Mouse (Mus musculus) hindbrain, embryonic 16.5 days (tissue): ENCODE measurements around the gene Chrna10. TPM values are rescaled to one million over a fixed set of nuclear protein-coding genes. Genes with fewer than 3 reads are reported as not detected.

ENCODE experiments used
- ATAC-seq: fragments of 200-750 bp; cut with Nextera tagmentation; 2 replicates; pipeline ENCODE4 v1.8.0; 2017; ENCODE audit warnings: moderate TSS enrichment, moderate library complexity
- H3K27ac ChIP-seq: fragments of 300-500 bp; sonication (generic); 2 replicates; pipeline ENCODE4 v1.5.1; 2014; ENCODE audit warnings: low read depth, mild to moderate bottlenecking, control low read depth, low read length, moderate library complexity
- H3K27me3 ChIP-seq: fragments of 300-500 bp; sonication (generic); replicated peaks from 2 replicates; pipeline ENCODE4 v1.6.1; 2014; ENCODE audit warnings: low read length; ENCODE audit not compliant: control insufficient read depth, insufficient read depth
- H3K36me3 ChIP-seq: fragments of 300-500 bp; sonication (generic); 2 replicates; pipeline ENCODE4 v1.6.1; 2014; ENCODE audit warnings: mild to moderate bottlenecking, low read length, moderate library complexity, mixed read lengths; ENCODE audit not compliant: control insufficient read depth, insufficient read depth
- H3K4me1 ChIP-seq: fragments of 300-500 bp; sonication (generic); 2 replicates; pipeline ENCODE4 v1.6.1; 2014; ENCODE audit warnings: low read depth, low read length; ENCODE audit not compliant: control insufficient read depth, insufficient read depth
- H3K4me2 ChIP-seq: fragments of 300-500 bp; sonication (generic); 2 replicates; pipeline ENCODE4 v1.6.1; 2014; ENCODE audit warnings: mild to moderate bottlenecking, low read length, control low read depth, moderate library complexity
- H3K4me3 ChIP-seq: fragments of 300-500 bp; sonication (generic); 2 replicates; pipeline ENCODE4 v1.5.1; 2014; ENCODE audit warnings: mild to moderate bottlenecking, low read length, control low read depth, moderate library complexity
- H3K9ac ChIP-seq: fragments of 300-500 bp; sonication (generic); 2 replicates; pipeline ENCODE4 v1.6.1; 2014; ENCODE audit warnings: low read depth, mild to moderate bottlenecking, control low read depth, low read length, moderate library complexity
- H3K9me3 ChIP-seq: fragments of 300-500 bp; sonication (generic); 2 replicates; pipeline ENCODE4 v1.6.1; 2014; ENCODE audit warnings: mild to moderate bottlenecking, low read length, moderate library complexity; ENCODE audit not compliant: control insufficient read depth
- WGBS: fragments of 180-500 bp; shearing (Covaris S2); extraction: QIAGEN DNeasy Blood & Tissue Kit; methylation state at CpG from one replicate; pipeline ENCODE4 v1.1.7; 2014; 5-methylcytosine and 5-hydroxymethylcytosine counted together
- polyA plus RNA-seq: library from polyadenylated mRNA; unstranded; fragments of >200 nt; fragmentation: Nextera tagmentation; extraction: Ambion mirVana; gene quantifications from 2 replicates; pipeline ENCODE4 v1.2.1, GENCODE M21; 2015

The Chrna10 gene
- polyA plus RNA-seq, 1 experiment from 2014 or later, result not detected

DNA sequence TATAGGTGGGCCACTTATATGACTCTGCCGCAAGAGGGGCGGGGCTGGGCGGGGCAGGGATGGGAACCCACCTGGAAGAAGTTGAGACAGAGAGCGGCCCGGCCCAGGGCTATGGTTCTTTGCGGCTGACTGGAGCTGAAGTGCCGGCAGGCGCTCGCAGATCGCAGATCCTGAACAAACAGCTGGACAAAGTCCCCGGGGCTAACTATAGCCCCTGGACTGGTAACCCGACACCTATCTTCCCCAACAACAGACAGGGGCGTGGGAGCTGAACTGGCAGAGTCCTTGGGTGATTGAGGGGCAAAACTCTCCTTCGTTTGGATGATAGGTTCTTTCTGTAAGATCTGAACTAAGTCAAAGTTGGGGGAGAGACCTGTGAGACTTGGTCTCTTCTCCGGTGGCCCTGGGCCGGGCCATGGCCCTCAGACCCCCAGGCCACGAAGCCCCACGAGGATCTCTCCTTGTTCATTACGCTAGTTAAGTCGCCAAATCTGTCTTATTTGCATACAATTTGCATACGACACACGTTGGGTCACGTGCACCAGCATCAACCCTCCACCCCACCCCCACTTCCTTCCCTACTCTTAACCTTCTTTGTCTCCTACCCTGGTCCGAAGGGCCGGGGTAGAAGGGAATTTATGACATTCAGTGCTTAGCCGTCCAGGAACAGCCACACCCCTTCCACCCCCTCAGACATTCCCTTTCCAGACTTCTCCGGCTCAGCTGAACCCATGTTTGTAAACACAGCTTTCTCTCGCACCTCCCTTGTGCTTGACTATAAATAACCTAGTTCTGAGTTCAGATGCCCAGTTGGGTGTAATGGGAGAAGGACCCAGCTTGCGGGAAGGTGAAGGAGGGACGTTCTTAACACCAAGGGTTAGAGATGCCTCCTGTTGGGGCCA is 16.6 kb downstream of the Chrna10 start:
- Histone ChIP-seq H3K4me3 (peak overlapping the region; percentile 3; the same call in 1 of the 2 replicates), H3K36me3 (no peaks in the 10 kb centered on the region), H3K4me2 (peak overlapping the region; percentile 42), H3K9ac (no peak overlapping the region), H3K4me1 (no peaks in the 10 kb centered on the region; the same call in 1 of the 2 replicates), H3K27me3 (no peaks in the 10 kb centered on the region), H3K9me3 (no peaks in the 10 kb centered on the region), H3K27ac (no peak overlapping the region)
- ATAC-seq, result no peak
- 6% methylated on average over 30 of the region's 30 CpGs for whole genome bisulfite sequencing

DNA sequence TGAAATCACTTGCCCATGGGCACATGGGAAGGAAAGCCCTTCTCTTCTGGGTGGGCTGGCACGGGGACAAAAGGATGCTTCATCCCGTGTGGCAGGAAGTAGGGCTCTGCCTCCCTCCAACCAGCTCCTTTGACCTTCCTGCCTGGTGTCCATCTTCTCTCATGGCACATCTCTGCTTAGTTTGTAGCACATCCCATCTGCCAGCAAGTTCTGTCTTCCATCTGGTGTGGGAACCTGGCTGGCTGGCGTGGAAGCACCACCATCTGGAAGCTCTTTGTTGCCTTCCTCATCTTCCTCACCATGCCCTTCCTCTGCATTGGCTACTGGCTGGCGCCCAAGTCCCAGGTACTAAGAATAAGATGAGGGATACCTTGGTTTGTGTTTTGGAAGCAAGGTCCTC is 29.3 kb downstream of the Chrna10 start:
- no peaks in the 10 kb centered on the region for H3K27me3 ChIP-seq
- no peak overlapping the region for H3K9ac ChIP-seq
- no peak overlapping the region for H3K27ac ChIP-seq
- peaks cover 4% of the 10 kb centered on the region; the same call in 1 of the 2 replicates for H3K36me3 ChIP-seq
- WGBS, result 88% methylated on average over 4 of the region's 4 CpGs
- no peak overlapping the region for H3K4me2 ChIP-seq
- H3K9me3 ChIP-seq, result no peaks in the 10 kb centered on the region
- no peak overlapping the region for H3K4me3 ChIP-seq
- ATAC-seq, result no peak
- H3K4me1 ChIP-seq, result no peaks in the 10 kb centered on the region

DNA sequence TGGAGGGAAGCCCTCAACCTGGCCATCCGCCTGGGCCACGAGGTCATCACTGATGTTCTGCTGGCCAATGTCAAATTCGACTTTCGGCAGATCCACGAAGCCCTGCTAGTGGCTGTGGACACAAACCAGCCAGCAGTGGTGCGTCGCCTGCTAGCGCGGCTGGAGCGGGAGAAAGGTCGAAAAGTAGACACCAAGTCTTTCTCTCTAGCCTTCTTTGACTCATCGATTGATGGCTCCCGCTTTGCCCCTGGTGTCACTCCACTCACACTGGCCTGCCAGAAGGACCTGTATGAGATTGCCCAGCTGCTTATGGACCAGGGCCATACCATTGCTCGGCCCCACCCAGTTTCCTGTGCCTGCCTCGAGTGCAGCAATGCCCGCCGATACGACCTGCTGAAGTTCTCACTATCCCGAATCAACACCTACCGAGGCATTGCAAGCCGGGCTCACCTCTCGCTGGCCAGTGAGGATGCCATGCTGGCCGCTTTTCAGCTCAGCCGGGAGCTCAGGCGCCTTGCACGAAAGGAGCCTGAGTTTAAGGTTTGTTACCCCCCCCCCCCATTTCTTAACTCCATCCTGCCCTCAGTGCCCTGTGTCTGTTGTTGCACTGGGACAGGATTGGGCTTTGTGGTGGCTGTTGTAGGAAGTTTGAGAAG is 32.5 kb downstream of the Chrna10 start:
- Histone ChIP-seq H3K4me1 (no peaks in the 10 kb centered on the region), H3K36me3 (peaks cover 5% of the 10 kb centered on the region), H3K4me2 (no peak overlapping the region), H3K4me3 (no peak overlapping the region), H3K9ac (no peak overlapping the region), H3K27ac (no peak overlapping the region), H3K9me3 (no peaks in the 10 kb centered on the region), H3K27me3 (no peaks in the 10 kb centered on the region)
- 95% methylated on average over 26 of the region's 26 CpGs for WGBS
- ATAC-seq, result no peak

DNA sequence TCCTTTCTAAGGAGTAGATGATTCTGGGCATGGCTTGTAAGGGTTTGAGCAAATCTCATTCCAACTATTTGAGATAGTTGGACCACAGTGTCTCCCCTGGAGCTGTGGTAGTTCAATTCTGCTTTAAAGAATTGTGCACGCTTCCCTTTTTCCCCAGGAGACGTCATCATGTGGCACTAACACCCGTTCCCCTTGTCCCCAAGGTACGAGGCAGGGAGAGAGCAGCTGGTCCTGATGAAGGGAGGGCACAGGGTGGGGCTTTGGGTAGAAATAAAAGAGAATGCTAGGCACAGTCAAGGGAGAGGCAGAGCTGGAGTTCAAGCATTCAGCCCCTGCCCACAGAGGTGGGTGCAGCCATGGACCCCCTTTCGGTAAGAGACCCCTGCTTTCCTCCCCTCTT is 33.8 kb downstream of the Chrna10 start, which contains the start of gene Trpc2:
Trpc2 (plus strand) TSS at position 301 of the 400 bp plus-strand sequence.
- Histone ChIP-seq H3K4me2 (no peak within 1 kb of the TSS), H3K4me1 (no peaks in the 10 kb centered on the region), H3K9ac (no peak within 1 kb of the TSS), H3K9me3 (no peaks in the 10 kb centered on the region), H3K36me3 (peaks cover 10% of the 10 kb centered on the region), H3K4me3 (no peak within 1 kb of the TSS), H3K27ac (no peak within 1 kb of the TSS), H3K27me3 (no peaks in the 10 kb centered on the region)
- 78% methylated on average over 5 of the region's 5 CpGs for WGBS
- ATAC-seq, result no peak

DNA sequence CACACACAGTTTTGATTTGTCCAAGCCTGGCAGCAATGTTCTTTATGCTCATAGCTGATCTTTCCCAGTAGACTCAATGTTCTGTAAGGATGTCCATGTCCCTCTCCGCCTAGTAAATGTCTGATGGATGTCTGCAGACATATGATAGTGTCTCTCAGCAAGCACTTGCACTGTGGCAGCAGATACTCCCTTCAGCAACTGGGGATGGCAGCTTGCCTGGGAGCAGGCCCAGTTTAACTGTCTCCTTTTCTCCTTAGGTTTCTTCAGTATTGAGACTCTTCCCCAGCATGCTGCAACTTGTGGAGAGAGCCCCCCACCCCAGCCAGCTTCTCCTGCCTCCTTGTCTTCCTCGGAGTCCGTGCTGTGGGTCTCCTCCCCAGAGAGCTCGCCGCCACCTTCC is 34.8 kb downstream of the Chrna10 start:
- Histone ChIP-seq H3K27ac (no peak overlapping the region), H3K9ac (no peak overlapping the region), H3K4me2 (no peak overlapping the region), H3K27me3 (no peaks in the 10 kb centered on the region), H3K4me1 (no peaks in the 10 kb centered on the region), H3K4me3 (no peak overlapping the region), H3K36me3 (peaks cover 19% of the 10 kb centered on the region), H3K9me3 (no peaks in the 10 kb centered on the region)
- WGBS, result 100% methylated on average over 5 of the region's 5 CpGs
- ATAC-seq, result no peak

DNA sequence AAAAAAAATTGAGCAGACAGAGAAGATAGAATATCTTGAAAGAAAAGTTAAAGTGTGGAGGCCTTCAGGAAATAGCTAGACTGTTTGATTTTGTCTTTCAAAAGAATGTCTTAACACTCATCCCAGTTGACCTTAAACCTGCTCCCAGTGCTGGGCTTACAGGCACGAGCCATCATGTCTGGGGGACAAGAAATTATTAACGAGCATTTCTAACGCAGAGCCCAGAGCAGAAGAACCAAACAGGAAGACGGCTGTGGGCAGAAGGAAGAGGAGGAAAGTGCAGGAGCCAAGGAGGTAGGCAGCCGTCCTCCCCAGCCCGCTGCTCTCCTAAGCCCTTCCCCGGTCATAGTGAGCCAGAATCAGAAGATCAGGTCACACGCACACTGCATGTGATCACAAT is 36.3 kb downstream of the Chrna10 start:
- no peak for ATAC-seq
- Histone ChIP-seq H3K27ac (no peak overlapping the region), H3K4me2 (no peak overlapping the region), H3K27me3 (no peaks in the 10 kb centered on the region), H3K4me3 (no peak overlapping the region), H3K36me3 (peaks cover 19% of the 10 kb centered on the region), H3K9ac (no peak overlapping the region), H3K9me3 (no peaks in the 10 kb centered on the region), H3K4me1 (no peaks in the 10 kb centered on the region)
- WGBS, result 96% methylated on average over 8 of the region's 8 CpGs

DNA sequence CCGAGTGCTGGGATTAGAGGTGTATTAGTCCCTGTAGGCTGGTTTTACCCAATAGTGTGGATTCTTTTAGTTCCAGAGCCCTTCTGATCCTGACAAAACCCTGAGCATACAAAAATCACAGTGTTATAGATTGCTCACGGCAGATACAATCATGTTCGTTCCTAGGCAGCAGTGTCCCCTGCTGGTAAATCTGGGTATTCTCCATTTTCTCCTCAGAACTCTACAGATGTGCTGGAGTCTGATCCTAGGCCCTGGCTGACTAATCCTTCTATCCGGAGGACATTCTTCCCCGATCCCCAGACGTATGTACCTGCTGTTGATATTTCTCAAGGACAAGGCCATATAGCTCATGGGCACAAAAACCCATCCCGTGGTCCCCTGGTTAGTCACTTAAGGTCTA is 38.1 kb downstream of the Chrna10 start:
- WGBS, result 80% methylated on average over 7 of the region's 7 CpGs
- no peaks in the 10 kb centered on the region for H3K27me3 ChIP-seq
- H3K9ac ChIP-seq, result no peak overlapping the region
- no peak overlapping the region for H3K27ac ChIP-seq
- H3K9me3 ChIP-seq, result no peaks in the 10 kb centered on the region
- no peak overlapping the region for H3K4me3 ChIP-seq
- peaks cover 18% of the 10 kb centered on the region for H3K36me3 ChIP-seq
- no peaks in the 10 kb centered on the region for H3K4me1 ChIP-seq
- 0 out of 2 replicates have a peak, but pooled peaks have one; percentile 64 for ATAC-seq
- H3K4me2 ChIP-seq, result no peak overlapping the region

DNA sequence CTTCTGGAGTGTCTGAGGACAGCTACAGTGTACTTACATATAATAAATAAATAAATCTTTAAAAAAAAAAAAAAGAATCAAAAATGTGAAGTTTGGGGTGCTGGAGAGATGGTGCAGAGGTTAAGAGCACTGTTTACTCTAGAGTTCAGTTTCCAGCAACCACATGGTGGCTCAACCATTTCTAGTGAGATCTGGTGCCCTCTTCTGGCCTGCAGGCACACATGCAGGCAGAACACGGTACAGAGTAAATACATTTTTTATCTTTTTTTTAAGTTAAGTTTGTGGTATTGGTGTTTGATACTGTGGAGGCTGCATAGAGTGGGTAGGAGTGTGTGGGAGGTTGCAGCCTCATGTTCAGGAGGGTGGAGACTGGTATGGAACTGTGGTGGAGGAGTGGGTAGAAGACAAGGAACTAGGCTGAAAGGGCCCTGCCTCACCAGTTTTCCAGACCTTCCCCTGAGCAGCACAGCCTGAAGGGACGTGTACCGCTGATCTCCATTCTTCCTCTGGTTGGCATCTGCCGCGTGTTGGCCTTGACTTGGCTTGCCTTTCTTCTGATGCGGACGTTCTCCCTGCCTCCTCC is 39.8 kb downstream of the Chrna10 start:
- H3K27me3 ChIP-seq, result no peaks in the 10 kb centered on the region
- peaks cover 20% of the 10 kb centered on the region for H3K36me3 ChIP-seq
- no peaks in the 10 kb centered on the region for H3K4me1 ChIP-seq
- no peak overlapping the region for H3K9ac ChIP-seq
- WGBS, result 87% methylated on average over 7 of the region's 7 CpGs
- no peak overlapping the region for H3K4me2 ChIP-seq
- H3K4me3 ChIP-seq, result no peak overlapping the region
- no peak for ATAC-seq
- no peak overlapping the region for H3K27ac ChIP-seq
- no peaks in the 10 kb centered on the region for H3K9me3 ChIP-seq

DNA sequence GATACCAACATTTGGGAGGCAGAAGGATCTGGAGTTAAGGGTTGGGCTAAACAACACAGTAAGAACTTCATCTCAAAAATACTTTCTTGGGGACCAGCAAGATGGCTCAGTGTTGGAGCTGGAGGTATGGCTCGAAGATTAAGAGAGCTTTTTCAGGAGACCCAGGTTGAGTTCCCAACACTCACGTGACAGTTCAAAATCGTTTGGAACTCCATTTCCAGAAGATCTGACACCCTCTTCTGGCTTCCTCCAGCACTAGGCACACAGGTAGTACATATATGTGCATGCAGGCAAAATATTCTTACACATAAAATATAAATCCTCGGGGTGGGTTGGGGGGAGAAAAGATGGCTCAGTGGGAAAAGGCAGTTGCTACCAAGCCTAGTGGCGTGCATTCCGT is 50.3 kb downstream of the Chrna10 start:
- WGBS, result 86% methylated on average over 6 of the region's 6 CpGs
- H3K9ac ChIP-seq, result no peak overlapping the region
- ATAC-seq, result no peak

More for the DNA sequence above, 50.3 kb downstream of the Chrna10 start:
- Histone ChIP-seq H3K27ac (no peak overlapping the region), H3K27me3 (no peaks in the 10 kb centered on the region), H3K9me3 (no peaks in the 10 kb centered on the region), H3K4me1 (peaks cover 24% of the 10 kb centered on the region), H3K4me3 (peak overlapping the region; percentile 77), H3K4me2 (peak overlapping the region; percentile 66), H3K36me3 (peaks cover 2% of the 10 kb centered on the region)
